Mouse (Mus musculus): ENCODE results near the gene Ophn1.

The Ophn1 gene

DNA sequence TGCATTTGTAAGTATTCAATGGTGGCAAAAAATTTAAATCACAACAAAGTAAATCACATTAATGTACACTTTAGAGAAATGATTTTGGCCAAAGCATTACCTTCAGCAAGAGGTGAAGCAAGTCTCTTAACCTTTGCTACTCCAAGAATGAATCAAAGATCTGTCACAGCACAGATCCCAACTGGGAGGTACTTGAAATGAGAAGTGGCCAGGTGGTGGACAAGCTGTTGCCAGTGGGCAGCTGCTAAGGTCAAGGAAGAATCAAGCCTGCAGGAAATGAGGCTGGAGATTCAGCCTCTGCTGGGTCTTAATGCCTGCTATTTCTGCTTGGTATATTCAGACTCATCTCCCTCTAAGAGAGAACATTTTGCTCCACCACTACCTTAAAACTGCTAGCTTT lies 87.0 kb downstream of the Ophn1 start:
- no peak for DNase-seq

DNA sequence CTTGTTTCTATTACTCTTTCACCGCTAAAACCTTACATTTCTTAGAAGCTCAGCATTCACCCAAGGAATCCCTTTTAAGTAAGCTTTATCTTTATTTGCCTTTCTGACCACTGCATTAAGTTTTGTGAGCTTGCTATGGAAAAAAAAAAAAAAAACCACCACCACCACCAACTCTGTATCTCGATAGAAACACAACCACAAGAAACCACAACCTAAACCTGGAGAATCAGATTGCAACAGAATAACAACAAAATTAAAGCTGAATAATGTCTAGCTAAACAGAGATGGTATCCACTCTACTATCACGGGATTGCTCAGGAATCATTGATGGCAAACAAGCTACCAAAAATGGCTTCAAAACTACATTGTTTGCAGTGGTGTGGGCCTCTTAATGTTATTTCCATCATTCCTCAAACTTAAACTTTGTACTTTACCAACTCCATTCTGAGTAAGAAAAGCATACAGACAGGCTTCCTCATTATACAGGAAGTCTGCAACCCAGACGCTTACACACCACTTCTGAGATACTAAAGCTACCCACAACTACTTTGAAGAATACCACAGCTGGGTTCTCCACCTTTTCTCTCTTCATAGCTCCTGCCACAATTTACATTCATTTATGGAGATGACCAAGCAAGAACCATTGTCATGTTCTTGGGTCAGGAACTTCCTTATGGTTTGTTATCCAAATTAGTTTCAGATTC lies 116.4 kb downstream of the Ophn1 start:
- no peak for DNase-seq

DNA sequence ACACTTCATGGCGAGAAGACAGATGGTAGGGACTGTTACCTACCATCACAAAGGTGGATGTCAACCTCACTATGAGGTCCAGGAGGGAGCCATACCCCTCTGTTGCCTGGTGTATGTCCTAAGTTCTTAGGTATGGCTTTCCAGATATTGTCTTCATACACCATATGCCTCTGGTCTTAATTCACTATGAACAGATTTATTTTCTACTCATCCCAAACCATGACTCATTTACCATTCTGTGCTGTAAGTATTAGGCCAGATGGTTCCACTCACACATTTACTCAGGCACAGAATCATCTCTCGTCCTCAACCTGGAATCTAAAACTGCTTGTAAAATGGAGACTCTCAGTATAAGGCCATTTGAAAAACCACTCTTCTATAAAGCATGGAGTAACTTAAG lies 135.7 kb downstream of the Ophn1 start:
- DNase-seq: no peak

DNA sequence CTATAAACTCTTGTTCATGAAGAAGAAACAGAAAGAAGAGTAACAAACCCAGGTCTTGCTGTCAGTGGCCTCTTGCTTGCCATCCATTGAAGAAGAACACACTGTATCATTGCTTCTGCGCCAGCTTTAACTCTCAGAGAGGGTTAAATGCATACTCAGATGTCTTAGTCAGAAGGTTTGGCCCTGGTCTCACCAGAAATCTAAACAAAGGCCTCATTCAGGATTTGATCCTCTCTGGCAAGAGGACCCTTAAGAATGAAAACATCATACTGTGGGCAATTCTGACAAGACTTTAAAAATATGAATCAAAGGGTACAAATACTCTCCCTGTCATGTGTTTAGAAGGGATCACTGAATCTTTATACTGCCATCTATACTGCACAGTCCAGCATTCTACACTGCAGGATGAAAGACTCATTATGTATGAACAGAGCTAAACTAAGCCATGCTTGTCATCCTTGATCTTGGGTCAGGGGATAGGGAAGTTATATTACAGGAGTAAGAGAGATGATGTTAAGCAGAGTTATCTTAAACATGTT lies 139.5 kb downstream of the Ophn1 start:
- DNase-seq: no peak

DNA sequence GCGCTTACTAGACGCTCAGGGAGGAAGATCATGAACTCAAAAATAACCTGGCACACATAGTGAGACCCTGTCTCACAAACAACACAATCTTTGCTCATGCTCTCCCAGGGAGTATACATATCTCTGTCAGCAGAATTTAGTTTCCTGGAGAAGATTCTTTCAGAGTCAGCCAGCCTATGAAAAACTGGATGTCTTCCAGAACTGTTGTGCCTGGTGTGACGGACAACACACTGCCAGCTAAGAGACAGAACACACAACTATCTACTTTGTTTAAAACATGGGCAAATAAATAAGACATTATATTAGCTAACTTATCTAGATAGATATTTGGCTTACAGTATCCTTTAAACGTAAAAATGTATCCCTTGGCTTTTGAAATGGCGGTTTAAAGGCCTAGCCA lies 154.1 kb downstream of the Ophn1 start:
- no peak for DNase-seq

DNA sequence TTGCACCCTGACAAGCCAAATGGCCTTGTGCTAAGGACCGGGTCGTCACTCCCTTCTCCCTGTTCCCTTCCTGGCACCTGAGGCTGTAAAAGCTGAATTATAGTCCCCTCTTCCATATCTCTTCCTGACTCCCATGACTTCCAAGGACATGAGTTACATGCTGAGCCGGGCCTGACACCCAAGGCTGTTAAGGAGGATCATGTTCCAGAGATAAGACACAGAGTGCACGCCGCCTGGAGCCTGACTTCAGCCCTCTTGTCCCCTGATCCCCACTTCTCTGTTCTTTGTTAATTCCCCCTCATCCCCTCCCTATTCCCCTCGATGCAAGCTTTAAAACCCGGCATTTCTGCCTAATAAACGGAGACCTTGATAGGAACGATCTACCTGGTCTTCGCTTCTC lies 167.8 kb downstream of the Ophn1 start:
- DNase-seq: no peak

DNA sequence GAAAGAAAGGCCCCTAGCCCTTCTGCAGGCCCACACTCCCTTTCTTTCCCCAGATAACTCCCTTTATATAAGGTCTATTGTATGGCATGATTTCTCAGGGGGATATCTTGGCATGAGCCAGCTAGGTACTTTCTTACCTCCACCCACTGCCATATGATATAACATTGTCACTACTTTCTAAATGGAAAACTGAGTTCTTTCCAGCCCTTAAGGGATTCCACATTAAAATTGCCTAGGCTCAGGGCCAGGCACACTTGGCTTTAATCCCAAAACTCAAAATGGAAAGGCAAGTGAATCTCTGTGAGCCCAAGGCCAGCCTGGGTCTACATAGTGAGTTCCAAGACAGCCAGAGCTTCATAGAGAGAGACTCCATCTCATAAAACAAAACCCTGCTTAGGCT lies 183.1 kb downstream of the Ophn1 start:
- no peak for DNase-seq

DNA sequence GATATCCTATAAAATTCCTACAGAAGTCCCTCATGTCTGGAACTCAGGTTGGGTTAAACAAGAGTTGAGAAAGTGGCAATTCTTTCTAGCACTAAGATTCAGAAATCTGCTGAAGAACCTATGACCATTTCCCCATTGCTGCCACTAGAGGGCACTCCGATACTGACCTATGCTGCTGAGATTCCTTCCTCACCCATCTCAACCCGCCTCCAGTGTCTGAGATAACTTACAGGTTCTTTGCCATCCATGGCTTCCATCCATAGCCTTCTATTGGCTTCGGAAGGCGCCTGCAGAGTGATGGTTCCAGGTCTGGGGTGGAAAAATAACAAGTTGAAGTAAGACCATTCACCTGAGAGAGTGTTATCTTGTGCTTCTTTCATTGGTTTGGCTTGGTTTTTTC lies 189.2 kb downstream of the Ophn1 start:
- DNase-seq: peak; percentile 57 to 65

DNA sequence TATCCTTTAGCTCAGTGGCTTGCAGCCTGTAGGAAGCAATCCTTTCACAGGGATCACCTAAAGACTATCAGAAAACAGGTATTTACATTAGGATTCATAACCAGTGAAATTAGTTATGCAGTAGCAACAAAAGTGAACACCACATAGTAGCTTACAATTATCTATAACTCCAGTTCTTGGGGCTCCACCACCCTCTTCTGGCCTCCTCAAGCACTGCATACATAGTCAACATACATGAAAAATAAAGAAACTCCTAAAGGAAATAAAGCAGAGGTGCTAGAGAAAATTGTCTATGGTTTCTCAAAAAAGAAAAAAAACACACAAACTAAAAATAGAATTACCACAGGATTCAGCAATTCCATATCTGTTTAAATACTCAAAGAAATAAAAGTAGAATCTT lies 208.2 kb downstream of the Ophn1 start:
- DNase-seq: peak; percentile 13 to 18

DNA sequence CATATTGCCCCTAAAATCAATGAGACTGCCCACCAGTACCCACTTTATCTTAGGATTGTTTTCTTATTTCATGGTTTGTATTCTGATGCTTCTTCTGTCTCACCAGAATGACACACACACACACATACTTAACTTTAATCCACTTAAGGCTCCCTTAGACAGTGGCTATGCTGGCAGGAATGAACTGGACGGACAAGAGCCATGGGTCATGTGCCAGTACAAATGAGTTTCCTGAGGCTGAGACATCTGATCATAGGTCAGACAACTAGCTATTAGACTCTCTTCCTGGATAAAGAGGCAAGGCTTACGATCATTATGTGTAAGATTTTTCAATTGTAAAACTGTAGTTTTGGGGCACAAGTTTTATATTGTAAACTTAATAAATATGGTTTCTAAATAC lies 209.5 kb downstream of the Ophn1 start:
- no peak for DNase-seq

DNA sequence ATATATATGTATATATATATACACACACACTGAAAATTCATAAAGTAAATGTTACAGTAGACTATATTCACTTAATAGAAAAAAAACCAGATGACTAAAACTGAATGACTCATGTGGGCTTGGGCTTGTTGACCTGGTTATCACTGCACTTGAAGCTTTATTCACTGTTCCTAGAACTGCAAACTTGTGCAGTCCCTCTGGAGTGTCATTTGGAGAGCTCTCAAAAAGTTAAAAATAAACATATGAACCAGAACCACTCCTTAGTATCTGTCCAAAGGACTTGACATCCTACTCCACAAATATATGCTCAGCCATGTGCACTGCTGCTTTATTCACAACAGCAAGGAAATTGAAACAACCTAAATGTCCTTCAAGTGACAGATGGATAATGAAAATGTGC lies 219.8 kb downstream of the Ophn1 start:
- no peak for DNase-seq

DNA sequence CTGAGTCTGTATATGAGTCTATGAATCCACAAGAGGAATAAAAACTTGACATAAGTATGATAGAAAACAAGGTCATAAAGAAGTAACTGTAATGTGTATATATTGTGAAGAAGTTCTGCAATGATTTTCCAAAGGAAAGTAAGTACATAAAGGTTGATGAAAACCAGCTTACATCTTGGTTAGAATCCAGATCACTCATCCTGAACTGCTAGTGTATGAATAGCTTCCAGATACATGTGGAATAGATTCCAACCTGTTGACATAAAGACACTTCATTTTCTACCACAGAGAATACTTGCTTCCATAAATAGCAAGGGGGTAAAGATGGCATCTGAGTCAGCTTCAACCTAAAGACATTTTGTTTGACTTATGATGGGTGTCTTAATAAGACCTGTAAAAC lies 239.4 kb downstream of the Ophn1 start:
- no peak for DNase-seq

DNA sequence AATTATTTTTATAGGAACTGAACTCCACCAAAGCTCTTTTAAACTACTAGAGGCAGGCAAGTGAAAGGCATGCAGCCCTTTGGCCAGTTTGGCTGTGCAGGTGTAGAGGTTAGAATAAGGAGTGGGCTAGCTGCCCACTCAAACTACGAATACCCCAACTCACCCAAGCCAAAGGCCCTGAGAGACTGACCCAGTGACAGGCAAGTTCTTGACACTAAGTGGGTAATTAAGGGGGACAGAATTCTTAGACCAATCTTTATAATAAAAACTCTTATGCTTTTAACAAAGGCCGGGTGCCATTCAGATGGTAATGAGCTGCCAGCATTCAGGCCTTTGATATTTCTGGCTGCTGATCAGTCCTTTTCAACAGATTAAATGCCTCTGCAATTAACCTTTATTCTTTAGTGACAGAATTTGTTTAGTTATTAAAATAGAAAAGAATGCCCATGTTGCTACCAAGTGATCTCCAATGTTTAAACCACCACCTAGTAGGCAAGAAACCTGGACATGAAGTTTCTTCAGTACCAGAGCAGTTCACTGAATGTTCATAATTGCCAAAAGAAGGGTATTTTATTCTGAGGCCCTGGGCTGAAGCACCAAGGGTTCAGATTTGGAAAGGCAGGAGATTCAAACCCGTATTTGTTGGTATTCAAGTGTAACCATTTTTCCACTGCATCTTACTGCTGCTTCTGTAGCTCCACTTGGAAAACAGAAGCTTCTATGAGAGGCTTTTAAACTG lies 262.0 kb downstream of the Ophn1 start:
- DNase-seq: no peak

DNA sequence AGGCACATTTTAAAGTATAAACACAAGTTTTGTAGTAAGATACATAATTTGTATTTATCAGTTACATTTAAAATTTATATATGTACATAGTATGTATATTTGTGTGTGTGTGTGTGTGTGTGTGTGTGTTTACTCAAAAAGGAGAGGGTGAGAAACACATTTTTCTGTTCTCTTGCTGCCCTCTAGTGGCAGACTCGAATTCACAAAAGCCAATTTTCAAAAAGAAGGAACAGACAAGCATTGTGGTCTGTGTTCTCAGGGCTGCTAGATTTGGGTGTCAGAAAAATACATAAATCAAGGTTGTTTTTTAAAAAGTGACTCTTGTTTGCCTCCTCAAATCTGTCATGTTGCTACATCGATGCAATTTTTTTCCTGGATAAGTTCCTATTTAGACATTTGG lies 272.0 kb downstream of the Ophn1 start:
- peak; percentile 31 to 36 for DNase-seq

DNA sequence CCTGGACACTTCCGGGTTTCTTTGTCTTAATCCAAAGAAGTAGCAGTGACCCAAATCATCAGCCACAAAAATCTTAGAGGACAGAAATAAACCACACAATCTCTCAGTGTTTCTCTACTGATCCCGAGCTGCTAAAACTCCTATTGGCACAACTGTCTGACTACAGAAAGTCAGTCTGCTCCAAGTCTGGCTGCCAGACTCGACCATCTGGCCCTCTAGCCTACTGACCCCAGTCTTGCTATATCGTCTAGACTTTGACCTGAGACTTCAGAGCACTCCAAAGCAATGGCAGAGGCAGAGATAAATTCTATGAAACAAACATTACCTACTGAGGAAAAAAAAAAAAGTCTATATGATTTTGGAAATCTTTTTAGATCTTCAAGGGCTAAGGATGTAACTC lies 273.4 kb downstream of the Ophn1 start:
- no peak for DNase-seq

DNA sequence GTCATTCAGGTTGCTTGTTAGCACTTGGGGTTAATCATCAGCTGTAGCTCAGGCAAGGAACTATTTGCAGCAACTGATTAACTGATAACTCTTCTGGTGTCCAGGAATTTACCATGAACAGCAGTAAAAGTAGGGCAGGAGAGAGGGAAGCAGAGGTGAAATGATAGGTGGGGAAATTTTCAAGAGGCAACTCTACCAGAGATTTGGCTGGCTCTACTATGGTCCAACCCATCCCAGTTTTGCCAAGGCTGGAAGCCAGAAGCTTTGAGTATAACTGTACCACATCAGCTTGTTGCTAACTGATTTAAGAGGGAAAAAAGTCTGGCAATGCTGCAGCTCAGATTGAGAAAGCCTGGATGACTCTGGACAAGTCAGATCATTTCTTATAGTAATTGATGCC lies 316.6 kb downstream of the Ophn1 start:
- no peak for DNase-seq

DNA sequence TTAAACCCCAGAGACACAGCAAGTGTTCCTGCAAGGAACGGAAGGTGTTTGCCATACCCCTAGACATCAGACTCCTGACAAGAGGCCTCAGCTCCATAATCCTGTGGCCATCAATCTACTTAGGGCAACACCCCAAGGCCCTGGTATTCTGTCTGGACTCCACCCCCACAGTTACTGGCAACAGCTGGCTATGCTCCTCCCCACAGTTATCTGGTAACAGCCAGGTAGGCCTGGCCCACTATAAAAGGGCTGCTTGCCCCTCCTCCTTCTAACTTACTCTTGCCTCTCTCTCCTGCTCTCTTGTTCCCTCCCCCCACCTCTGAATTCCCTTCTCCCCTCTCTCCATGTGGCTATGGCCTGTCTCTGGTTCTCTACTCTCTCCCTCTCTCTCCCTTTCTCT lies 344.4 kb downstream of the Ophn1 start:
- no peak for DNase-seq

DNA sequence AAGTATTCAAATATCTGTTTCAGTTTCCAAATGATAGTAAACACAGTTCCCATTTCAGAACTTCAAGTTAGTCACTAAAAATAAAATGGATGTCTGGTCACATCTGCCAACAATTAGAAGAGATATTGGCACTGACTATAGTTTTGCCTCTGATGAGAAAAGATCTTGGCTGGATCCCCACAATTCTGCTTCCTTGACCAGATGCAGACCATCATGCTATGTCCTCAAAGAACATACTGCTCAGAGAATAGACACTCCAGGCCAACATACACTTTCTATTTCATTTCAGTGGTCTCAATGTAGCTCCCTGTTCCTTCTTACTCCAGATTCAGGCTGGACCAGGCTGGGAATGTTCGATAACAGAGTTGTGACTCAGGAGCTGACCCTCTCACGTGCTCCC lies 375.5 kb downstream of the Ophn1 start:
- peak in 1 of 2 experiments; percentile 2 for DNase-seq

DNA sequence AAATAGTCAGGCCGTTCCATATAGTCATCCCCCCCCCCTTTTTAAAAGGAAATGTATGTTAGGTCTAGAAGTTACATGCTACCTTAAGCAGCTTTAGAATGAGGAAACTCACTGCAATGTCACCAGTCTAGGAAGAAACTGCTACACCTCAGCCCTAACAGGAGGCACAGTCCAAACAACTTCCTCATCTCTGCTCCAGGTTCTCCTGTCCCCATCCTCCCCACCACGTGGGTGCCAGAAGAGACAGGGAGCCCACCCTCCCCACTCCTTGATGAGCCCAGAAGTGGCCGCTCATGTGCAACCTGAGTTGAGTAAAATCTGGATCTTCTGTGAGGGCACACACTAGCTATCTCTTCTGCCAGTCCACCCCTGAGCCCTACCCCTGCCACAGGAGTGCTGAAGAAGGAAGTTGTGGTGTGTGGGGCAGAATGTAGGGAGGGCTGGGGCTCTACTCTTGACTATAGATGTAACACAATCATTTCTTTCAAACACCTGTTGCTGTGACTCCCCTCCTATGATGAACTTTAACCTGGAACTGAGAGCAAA lies 376.4 kb downstream of the Ophn1 start:
- DNase-seq: no peak

All from kidney, postnatal 4 days (tissue).